Mouse (Mus musculus): ENCODE data around the gene Ccr10.
"Not testable (repeated sequence)": the region's sequence is repeated elsewhere in the genome, so short reads cannot be mapped to it uniquely, and the experiment has no call there.

Gene Ccr10

GRCm38 (mm10) chr11:101142215-101142967 is 32.9 kb downstream of the Ccr10 start:
- in situ Hi-C loops (cut with MboI; ENCODE audit: low pct_unique_long_range_greater_than_20kb in 1 of 2, low sequenced_read_pairs in 2 of 2, unreplicated experiment in 1 of 2) = no loop called here

DNA sequence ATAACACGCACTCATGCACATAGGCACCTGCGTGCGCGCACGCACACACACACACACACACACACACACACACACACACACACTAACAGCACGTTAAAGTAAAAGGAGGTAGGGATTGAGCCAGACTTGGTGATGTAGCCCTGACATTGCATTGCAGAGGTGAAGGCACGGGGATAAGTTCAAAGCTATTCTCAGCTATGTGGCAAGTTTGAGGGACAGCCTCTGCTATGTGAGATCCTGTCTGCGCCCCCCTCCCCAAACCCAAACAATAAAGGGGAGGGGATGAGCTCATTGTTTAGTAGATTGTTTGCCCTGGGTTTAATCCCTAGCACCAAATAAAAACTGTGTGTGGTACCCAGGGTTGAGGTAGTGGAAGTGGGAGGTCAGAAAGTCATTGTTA is 34.2 kb downstream of the Ccr10 start:
- in situ Hi-C loops (cut with MboI; ENCODE audit: low pct_unique_long_range_greater_than_20kb in 1 of 2, low sequenced_read_pairs in 2 of 2, unreplicated experiment in 1 of 2) = no loop called here

DNA sequence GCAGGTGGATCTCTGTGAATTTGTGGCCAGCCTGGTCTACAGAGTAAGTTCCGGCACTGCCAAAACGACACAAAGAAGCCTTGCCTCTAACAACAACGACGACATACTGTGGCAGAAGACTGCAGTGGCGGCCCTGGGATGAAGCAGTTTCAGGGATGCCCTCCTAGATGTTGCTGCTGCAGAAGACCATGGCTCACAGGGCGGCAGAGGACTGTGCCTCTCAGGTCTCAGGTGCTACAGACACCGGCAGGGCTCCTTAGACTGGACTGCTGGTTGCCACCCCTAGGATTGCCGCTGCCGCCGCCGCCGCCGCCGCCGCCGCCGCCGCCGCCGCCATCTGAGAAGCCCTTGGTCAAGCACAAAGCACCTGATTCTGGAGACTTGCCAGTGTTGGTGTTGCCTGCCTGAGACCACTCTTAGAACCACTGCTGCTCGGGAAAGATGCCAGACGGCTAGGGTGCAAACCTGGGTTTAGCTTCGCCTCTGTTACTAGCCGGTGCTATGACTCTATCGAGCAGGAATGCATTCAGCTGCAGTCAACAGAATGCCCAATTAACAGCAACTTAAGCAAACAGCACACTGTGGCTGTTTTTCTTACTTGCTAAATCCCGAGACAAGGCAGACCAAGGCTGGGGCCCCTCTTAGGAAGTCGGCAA is 35.0 kb downstream of the Ccr10 start:
- in situ Hi-C loops (cut with MboI; ENCODE audit: low pct_unique_long_range_greater_than_20kb in 1 of 2, low sequenced_read_pairs in 2 of 2, unreplicated experiment in 1 of 2) = no loop called here

- in situ Hi-C loops (cut with MboI; ENCODE audit: low pct_unique_long_range_greater_than_20kb in 1 of 2, low sequenced_read_pairs in 2 of 2, unreplicated experiment in 1 of 2) = loop anchor here (5.0 to 10.0 kb wide), 2 partner anchors 39 to 46 kb away; partner anchors contain the start of gene Ccr10 (in 1 of the 2)
Measured at GRCm38 (mm10) chr11:101138536-101139181, 36.6 kb downstream of the Ccr10 start.

DNA sequence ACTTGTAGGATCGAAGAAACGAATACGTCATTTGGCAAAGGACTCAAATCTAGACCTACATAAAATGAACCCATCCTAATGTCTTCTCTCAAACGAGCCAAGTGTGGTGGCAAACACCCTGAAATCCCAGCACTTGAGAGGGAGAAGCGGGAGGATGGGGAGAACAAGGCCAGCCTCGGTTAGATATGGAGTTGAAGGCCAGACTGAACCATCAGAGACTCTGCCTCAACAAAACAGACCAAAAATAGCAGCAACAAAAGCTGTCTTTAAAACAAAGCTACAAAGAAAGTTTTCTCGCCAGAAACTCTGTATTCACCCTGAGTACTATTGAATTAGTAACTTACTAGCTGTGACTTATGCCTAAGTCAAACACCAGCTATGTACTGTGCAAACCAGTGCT is 38.2 kb downstream of the Ccr10 start:
- in situ Hi-C loops (cut with MboI; ENCODE audit: low pct_unique_long_range_greater_than_20kb in 1 of 2, low sequenced_read_pairs in 2 of 2, unreplicated experiment in 1 of 2) = loop anchor here (5.0 to 10.0 kb wide), 2 partner anchors 40 to 48 kb away; partner anchors contain the start of gene Ccr10 (in 1 of the 2)

DNA sequence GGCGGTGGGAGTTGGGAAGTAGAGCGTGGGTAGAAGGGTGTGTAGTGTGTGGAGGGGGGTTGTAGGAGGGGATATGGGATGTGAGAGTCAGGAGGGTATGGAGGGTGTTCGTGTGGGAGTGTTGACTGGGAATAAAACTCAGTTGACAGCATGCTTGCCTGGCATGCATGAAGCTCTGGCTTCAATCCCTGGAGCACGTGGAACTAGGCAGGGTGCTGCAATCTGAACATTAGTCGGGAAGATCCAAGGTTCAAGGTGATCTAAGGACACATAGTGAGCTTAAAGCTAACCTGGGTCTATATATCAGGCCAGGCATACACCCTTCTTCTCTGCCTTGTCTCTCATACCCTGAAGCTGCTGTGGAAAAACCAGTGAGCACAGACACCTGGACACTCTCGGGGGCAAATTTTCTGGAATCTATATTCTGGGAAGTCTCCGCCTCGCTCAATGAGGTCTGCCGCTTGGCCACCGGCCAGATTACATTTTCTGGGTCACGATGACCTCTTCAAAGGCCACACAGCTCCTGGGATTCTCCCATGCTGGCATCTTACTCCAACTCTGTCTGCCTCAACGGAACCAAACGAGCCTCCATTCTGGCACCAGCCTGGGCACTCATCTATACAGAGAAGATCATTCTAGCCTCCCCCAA is 40.9 kb downstream of the Ccr10 start:
- in situ Hi-C loops (cut with MboI; ENCODE audit: low pct_unique_long_range_greater_than_20kb in 1 of 2, low sequenced_read_pairs in 2 of 2, unreplicated experiment in 1 of 2) = loop anchor here in 1 of 2 experiments (10.0 kb wide), 1 partner anchor 50 kb away; no protein-coding TSS in a partner anchor

GRCm38 (mm10) chr11:101133037-101133436 is 42.2 kb downstream of the Ccr10 start:
- in situ Hi-C loops (cut with MboI; ENCODE audit: low pct_unique_long_range_greater_than_20kb in 1 of 2, low sequenced_read_pairs in 2 of 2, unreplicated experiment in 1 of 2) = loop anchor here in 1 of 2 experiments (10.0 kb wide), 1 partner anchor 52 kb away; no protein-coding TSS in a partner anchor

- in situ Hi-C loops (cut with MboI; ENCODE audit: low pct_unique_long_range_greater_than_20kb in 1 of 2, low sequenced_read_pairs in 2 of 2, unreplicated experiment in 1 of 2) = loop anchor here in 1 of 2 experiments (10.0 kb wide), 1 partner anchor 53 kb away; no protein-coding TSS in a partner anchor
Measured at GRCm38 (mm10) chr11:101131701-101132100, 43.5 kb downstream of the Ccr10 start.

DNA sequence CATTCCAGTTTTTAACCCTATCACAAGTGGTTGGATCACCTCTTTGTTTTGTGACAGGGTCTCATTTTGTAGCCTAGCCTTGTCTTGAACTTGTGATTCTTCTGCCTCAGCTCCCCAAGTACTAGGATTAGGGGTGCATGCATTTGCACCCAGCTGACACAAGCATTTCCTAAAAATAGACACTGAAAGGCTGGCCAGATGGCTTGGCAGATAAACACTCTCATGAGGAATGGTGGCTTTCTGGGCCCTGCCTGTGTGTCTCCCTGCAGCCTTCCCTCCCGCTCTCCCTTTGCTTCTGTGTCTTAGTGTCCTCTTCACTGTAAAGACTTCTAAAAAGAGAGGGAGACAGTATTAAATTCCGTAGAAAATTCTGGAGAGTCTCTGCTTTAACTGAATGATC is 44.1 kb downstream of the Ccr10 start:
- in situ Hi-C loops (cut with MboI; ENCODE audit: low pct_unique_long_range_greater_than_20kb in 1 of 2, low sequenced_read_pairs in 2 of 2, unreplicated experiment in 1 of 2) = loop anchor here in 1 of 2 experiments (10.0 kb wide), 1 partner anchor 54 kb away; no protein-coding TSS in a partner anchor

GRCm38 (mm10) chr11:101130056-101130756 is 45.0 kb downstream of the Ccr10 start:
- in situ Hi-C loops (cut with MboI; ENCODE audit: low pct_unique_long_range_greater_than_20kb in 1 of 2, low sequenced_read_pairs in 2 of 2, unreplicated experiment in 1 of 2) = loop anchor here in 1 of 2 experiments (10.0 kb wide), 1 partner anchor 55 kb away; no protein-coding TSS in a partner anchor

DNA sequence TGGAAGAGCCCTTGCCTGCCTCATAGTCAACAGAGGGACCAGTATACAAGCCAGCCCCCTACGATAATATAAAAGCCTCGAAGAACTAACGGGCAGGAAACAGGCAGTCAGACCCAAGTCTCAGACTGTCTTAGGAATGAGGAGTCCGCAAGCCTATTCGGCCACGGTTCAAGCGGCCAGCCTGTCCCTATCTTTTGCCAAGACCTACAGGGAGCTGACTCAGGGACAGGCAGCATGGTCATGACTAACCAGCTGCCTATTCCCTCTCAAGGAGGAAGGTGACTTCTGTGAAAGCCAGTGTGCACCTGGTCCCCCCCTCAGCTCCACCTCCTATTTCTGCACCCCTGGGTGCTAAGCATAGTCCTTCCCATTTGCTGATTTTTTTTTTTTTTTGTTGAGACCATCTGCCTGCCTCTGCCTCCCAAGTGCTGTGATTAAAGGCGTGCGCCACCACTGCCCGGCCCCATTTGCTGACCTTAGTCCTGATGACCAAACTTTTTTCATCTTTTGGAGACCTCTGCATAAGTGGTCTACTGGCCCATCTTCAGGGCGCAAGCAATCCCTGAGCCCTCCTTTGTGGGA is 46.2 kb downstream of the Ccr10 start:
- in situ Hi-C loops (cut with MboI; ENCODE audit: low pct_unique_long_range_greater_than_20kb in 1 of 2, low sequenced_read_pairs in 2 of 2, unreplicated experiment in 1 of 2) = no loop called here

GRCm38 (mm10) chr11:101127075-101127474 is 48.2 kb downstream of the Ccr10 start:
- in situ Hi-C loops (cut with MboI; ENCODE audit: low pct_unique_long_range_greater_than_20kb in 1 of 2, low sequenced_read_pairs in 2 of 2, unreplicated experiment in 1 of 2) = no loop called here

DNA sequence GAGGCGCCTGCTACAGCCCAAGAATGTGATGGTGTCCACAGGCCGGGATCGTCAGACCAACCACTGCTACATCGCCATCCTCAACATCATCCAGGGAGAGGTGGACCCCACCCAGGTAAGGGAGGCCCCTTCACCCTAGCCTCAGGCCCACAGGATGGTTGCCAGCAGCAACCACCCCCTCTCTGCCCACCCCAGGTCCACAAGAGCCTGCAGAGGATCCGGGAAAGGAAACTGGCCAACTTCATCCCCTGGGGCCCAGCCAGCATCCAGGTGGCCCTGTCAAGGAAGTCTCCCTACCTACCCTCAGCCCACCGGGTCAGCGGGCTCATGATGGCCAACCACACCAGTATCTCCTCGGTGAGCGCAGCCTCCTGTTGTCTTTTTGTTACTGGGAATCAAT is 50.2 kb downstream of the Ccr10 start:
- in situ Hi-C loops (cut with MboI; ENCODE audit: low pct_unique_long_range_greater_than_20kb in 1 of 2, low sequenced_read_pairs in 2 of 2, unreplicated experiment in 1 of 2) = not testable (repeated sequence)

DNA sequence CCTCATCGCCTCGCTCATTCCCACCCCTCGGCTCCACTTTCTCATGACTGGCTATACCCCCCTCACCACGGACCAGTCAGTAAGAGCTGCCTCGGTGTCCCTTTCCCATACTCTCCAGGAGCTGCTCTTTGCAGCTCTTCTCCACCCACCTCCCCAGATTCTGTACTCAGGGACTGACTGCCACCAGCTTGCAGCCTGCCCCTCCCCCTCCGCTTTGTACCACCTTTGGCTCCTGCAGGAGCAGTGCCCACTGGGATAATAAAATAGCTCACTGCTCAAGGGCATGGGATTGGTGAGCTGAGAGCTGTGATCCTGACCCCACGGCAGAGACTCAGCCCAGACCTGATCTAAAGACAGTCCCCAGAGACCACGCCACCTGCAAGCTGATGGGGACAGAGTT is 50.7 kb downstream of the Ccr10 start:
- in situ Hi-C loops (cut with MboI; ENCODE audit: low pct_unique_long_range_greater_than_20kb in 1 of 2, low sequenced_read_pairs in 2 of 2, unreplicated experiment in 1 of 2) = not testable (repeated sequence)

All from mouse embryonic stem cell (cell line).